Mouse (Mus musculus): ENCODE measurements at regions not wholly inside any gene's neighbourhood (a gene's known extent, or its start where the extent isn't known, plus 50 kb on each side); places are given as distances from the start of the nearest gene placed in this dataset.

GRCm38 (mm10) chr13:58465206-58466104, 62.3 kb upstream of the Hnrnpk start:
- H3K4me2 ChIP-seq (ENCODE audit: low read depth, low read length) = no peak overlapping the region
- no peak for DNase-seq (ENCODE audit: low spot score)
- TF ChIP-seq CTCF (IDR thresholded peaks at IDR 0.05; ENCODE audit: low read depth) (no peak), EP300 (IDR thresholded peaks at IDR 0.05; ENCODE audit: low read depth) (no peak)
- 74% methylated on average over 13 of the region's 13 CpGs for WGBS
- H3K4me3 ChIP-seq (ENCODE audit: low read depth, low read length) = no peak overlapping the region
- H3K9ac ChIP-seq (replicated peaks; ENCODE audit: low read depth, low read length) = no peak overlapping the region
- no peaks in the 10 kb centered on the region for H3K4me1 ChIP-seq (ENCODE audit: control insufficient read depth, insufficient read depth)
- ATAC-seq (ENCODE audit: insufficient read depth, low read depth) = no peak
- no peak overlapping the region for H3K27ac ChIP-seq (ENCODE audit: low read depth)
- no peaks in the 10 kb centered on the region for H3K36me3 ChIP-seq (replicated peaks; ENCODE audit: control insufficient read depth, insufficient read depth, low read length)
- no peaks in the 10 kb centered on the region for H3K27me3 ChIP-seq (ENCODE audit: control insufficient read depth, insufficient read depth, low read length)
- no peaks in the 10 kb centered on the region for H3K9me3 ChIP-seq (replicated peaks; ENCODE audit: control insufficient read depth, low read length)
